Mouse (Mus musculus) retina, embryonic 14.5 days (tissue): ENCODE measurements around the gene Smurf1.

Experiments used
- DNase-seq: peaks from one replicate; pipeline ENCODE4 v3.0.0-alpha.2; 2015; ENCODE audit warnings: low spot score

Smurf1 gene

GRCm38 (mm10) chr5:144954432-144954831 is 11.2 kb downstream of the Smurf1 start:
- DNase-seq, result no peak

GRCm38 (mm10) chr5:144952592-144952991 is 13.1 kb downstream of the Smurf1 start:
- no peak for DNase-seq

GRCm38 (mm10) chr5:144950428-144951051 is 15.1 kb downstream of the Smurf1 start:
- DNase-seq, result no peak

- no peak for DNase-seq
These were observed 15.8 kb downstream of the Smurf1 start for GRCm38 (mm10) chr5:144949856-144950255.

GRCm38 (mm10) chr5:144948422-144948821 is 17.2 kb downstream of the Smurf1 start:
- no peak for DNase-seq

DNA sequence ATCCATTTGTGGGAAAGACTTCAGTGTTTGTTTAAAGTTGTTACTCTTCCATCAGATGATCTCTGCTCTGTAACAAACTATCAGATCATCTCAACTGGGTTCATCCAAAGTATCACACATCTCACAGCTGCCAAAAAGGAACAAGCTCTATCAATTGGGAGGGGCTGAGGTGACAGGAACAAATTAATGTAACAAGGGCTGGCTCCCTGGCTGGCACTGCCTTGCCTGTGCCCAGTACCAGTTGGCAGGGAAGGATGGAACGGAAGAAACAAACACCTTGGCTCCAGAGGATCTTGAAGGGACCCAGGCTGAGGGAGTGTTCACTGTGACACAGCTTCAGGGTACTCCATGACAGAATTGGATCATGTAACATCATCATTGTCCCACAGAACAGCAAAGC is 17.6 kb downstream of the Smurf1 start:
- no peak for DNase-seq

DNA sequence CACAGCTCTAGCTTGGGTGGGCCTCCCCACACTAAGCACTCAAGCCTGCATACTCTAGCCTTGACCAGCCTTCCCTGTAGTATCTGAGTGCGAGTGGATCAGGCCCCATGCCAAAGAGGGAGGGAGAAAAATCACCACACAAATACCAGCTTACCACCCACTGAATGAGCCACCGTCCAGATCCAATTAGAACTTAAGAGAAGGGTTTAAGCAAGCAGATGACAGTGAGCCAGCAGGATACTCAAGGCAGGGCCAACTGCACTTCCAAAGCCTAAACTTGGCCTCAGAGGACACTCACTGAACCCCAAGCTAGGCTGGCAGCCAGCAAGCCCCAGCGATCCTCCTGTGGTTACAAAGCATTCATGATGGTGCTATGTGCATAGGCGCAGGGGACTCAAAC is 19.6 kb downstream of the Smurf1 start:
- no peak for DNase-seq

- DNase-seq, result no peak
These were observed 20.7 kb downstream of the Smurf1 start for GRCm38 (mm10) chr5:144944932-144945331.

DNA sequence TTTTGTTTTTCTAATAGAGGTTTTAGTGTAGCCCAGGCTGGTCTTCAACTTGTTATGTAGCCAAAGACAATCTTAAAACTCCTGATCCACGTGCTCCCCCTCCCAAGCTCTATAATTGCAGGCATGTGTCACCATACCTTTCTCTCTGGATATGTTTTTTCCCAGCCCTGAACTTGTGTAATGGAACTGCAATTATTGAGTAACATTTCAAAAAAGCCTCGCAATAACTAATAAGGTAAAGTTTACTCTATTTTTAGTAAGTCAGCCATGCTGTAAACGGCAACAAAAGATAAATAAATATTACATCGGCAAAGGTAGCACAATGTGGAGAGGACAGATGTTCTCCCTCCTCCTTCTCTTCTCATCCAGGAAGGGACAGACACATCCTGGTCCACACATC is 21.3 kb downstream of the Smurf1 start:
- no peak for DNase-seq

DNA sequence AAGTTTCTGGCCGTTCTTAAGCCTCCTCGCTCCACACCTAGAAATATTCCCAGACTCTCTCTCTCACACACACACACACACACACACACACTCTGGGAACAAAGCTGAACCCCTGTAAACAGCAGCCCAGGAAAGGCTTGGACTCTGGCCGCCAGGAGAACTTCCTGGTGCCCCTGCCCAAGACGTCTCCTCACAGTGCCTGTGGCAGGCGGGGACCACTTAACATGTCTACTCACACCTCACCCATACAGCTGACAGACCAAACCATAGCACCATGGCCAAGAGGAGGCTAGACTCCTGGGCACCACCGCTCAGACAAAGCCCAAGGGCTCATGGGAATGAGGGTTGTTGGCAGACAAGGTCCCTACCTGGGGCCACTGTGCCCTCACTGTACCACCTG is 22.3 kb downstream of the Smurf1 start:
- DNase-seq, result no peak

- DNase-seq, result no peak
These were observed 23.2 kb downstream of the Smurf1 start for GRCm38 (mm10) chr5:144942431-144942830.

- no peak for DNase-seq
These were observed 24.7 kb downstream of the Smurf1 start for GRCm38 (mm10) chr5:144940904-144941303.

DNA sequence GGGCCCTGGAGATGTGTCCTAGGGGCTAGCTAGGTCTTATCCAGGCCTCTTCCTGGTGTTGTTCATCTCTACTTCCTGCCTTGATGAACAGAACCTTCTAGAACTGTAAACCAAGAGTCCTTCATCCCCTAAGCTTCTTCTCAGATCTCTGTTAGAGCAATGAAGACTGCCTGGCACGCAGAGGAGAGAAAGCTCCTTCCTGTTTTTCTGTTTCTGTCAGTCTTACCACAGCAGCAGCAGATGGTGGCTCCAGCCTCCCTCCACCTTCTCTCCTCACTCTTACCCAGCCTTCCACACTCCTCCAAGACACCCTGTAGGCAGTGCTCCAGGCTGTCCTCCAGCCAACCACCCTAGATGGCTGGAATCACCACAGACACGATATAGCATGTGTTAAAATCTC is 28.3 kb downstream of the Smurf1 start:
- no peak for DNase-seq

DNA sequence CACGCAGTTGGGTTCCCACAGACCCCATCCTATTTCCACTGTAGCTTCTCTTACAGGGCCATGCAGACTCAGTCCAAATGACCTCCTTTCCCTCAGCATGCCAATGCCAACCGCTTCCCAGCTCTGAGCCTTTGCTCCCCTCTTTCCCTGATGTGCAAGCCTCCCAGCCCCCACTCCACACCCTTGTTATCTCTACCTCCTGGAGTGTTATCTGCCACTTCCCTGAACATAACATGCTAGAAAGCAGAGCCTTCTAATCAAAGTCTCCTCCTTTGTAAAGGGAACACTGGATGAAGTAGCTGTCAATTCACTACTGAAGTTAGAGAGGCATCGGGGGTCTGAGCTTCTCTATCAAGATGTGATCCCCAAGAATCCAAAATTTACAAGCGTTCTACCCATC is 32.2 kb downstream of the Smurf1 start:
- DNase-seq, result no peak

- no peak for DNase-seq
These were observed 33.8 kb downstream of the Smurf1 start for GRCm38 (mm10) chr5:144931841-144932240.

- no peak for DNase-seq
These were observed 36.6 kb downstream of the Smurf1 start for GRCm38 (mm10) chr5:144928856-144929713.

GRCm38 (mm10) chr5:144926275-144926674 is 39.4 kb downstream of the Smurf1 start:
- no peak for DNase-seq

GRCm38 (mm10) chr5:144923351-144923750 is 42.3 kb downstream of the Smurf1 start:
- DNase-seq, result peak; percentile 47

GRCm38 (mm10) chr5:144919790-144920189 is 45.9 kb downstream of the Smurf1 start:
- no peak for DNase-seq

DNA sequence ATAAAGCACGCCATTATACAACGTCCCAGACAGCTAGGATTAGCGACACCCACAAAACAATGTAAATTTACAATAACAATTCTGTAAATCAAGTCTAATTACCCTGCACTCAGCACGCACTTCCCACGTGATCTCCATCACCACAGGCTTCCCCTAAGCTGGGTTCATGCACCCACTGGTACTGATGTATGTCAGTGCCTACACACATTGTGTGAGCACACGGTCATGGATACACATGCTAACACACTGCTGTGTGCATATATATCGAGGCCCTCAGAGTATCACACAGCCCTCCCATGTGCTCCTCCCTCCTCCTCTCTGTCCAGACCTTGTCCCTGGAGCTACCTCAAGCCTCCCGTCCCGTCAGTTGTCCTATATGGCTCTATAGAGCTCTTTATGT is 46.5 kb downstream of the Smurf1 start:
- DNase-seq, result no peak

DNA sequence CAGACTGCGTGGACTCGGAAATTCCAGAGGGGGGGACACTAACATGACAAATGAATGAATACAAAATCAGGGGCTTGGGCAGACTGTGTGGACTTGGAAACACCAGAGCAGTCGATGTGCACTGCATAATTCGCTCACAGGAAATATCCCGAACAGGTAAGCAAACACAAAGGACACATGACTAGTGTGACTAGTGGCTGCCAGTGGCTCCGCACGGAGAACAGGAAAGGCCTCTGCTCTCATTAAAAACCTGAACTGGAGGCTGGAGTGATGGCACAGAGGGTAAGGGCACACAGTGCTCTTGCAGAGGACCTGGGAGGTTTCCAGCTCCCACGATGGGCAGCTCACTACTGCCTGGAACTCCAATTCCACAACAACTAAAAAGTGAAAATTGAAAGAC is 47.4 kb downstream of the Smurf1 start:
- no peak for DNase-seq

DNA sequence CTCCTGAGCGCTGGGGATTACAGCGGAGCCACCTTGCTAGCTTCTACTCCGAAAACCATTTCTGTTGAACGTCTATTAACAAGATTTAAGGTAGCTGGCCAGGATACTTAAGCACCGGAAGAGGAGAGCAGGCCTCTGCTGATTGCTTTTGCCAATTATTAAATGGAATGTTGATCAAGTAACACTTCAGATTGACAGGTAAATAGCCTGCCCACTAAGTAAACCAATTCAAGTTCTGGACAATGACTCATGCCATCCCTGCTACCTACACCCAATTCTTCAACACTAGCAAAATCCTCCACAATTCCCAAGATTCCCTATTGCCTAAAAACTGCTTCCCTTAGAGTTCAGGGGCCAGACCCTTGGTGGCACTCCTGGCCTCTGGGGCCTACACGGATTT is 48.5 kb downstream of the Smurf1 start:
- DNase-seq, result no peak

DNA sequence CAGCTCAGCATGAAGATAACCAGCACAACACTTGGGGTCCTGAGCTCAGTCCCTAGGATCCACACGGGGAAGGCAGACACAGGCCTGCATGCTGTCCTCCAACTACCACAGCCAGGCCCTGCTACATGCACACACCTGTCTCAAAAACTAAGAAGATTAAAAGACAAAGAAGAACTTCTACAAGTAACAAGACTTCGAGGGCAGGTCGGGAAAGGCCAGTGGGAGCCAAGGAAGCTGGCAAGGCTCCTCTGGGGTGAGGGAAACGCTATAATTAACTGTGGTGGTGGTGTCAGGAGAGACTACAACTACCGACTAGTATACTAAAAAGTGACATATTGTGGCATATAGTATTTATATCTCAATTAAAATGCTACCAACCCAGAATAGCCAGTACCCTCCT is 49.8 kb downstream of the Smurf1 start:
- no peak for DNase-seq

- DNase-seq, result no peak
These were observed 51.2 kb downstream of the Smurf1 start for GRCm38 (mm10) chr5:144914433-144914906.
